Mouse (Mus musculus): ENCODE data around the gene Apbb1ip. TPM values are rescaled to one million over a fixed set of nuclear protein-coding genes. Genes with fewer than 3 reads are reported as not detected.

Gene Apbb1ip
- polyA plus RNA-seq, 1 experiment from 2014 or later: 1.5 TPM

DNA sequence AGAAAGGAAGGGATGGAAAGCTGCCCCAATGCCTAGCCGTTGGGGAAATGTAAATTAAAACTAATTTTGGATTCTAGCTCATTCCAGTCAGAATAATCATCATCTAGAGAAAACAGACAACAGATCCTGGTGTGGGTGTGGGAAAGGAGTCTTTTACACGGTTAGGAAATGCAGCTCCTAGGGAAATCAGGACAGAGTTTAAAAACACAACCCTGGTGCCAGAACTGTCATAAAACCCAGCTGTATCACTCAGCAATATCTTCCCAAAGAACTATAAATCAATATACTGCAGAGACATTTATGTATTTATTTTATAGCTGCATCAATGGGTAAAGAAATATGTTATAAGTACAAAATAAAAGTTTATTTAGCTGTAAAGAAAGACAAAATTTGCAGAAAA lies 13.4 kb upstream of the Apbb1ip start:
- 55% methylated on average over 2 of the region's 2 CpGs for WGBS
- H3K9me3 ChIP-seq (replicated peaks; ENCODE audit: control insufficient read depth, low read length): no peaks in the 10 kb centered on the region
- H3K4me1 ChIP-seq (ENCODE audit: control insufficient read depth, insufficient read depth, low read length): no peaks in the 10 kb centered on the region
- H3K36me3 ChIP-seq (replicated peaks; ENCODE audit: control insufficient read depth, insufficient read depth, low read depth, low read length): no peaks in the 10 kb centered on the region
- H3K27ac ChIP-seq (replicated peaks; ENCODE audit: low read depth, low read length): no peak overlapping the region
- H3K9ac ChIP-seq (replicated peaks; ENCODE audit: low read length): no peak overlapping the region
- no peak overlapping the region for H3K4me3 ChIP-seq (ENCODE audit: low read depth, low read length)
- ATAC-seq (replicated peaks; ENCODE audit: insufficient number of reproducible peaks, low FRiP score, low TSS enrichment, low read depth) (no peak), DNase-seq (ENCODE audit: low spot score) (no peak)
- no peak overlapping the region for H3K4me2 ChIP-seq (ENCODE audit: low read depth, low read length)
- no peaks in the 10 kb centered on the region for H3K27me3 ChIP-seq (ENCODE audit: control insufficient read depth, insufficient read depth, low read length)

DNA sequence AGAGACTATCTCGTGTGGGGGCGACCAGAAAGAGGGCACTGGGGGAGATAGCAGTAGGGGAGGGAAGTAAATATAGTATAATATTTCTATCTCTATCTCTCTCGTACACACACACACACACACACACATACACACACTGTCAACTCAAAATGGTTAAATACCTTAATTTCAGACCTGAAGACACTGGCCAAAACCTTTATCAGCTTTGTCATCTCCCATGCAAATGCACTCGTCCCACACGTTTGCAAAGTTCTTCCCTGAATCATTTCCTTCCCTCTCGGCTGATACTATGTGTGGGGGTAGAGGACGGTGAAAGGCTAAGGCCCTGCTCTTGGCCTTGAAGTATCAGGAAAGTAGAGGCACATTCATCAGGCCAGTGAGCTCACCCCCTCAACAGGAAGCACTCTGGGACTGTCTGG lies 12.8 kb upstream of the Apbb1ip start:
- Histone ChIP-seq H3K9ac (replicated peaks; ENCODE audit: low read length) (no peak overlapping the region), H3K36me3 (replicated peaks; ENCODE audit: control insufficient read depth, insufficient read depth, low read depth, low read length) (no peaks in the 10 kb centered on the region), H3K27ac (replicated peaks; ENCODE audit: low read depth, low read length) (no peak overlapping the region), H3K4me1 (ENCODE audit: control insufficient read depth, insufficient read depth, low read length) (no peaks in the 10 kb centered on the region), H3K4me3 (ENCODE audit: low read depth, low read length) (no peak overlapping the region), H3K27me3 (ENCODE audit: control insufficient read depth, insufficient read depth, low read length) (no peaks in the 10 kb centered on the region), H3K4me2 (ENCODE audit: low read depth, low read length) (no peak overlapping the region), H3K9me3 (replicated peaks; ENCODE audit: control insufficient read depth, low read length) (no peaks in the 10 kb centered on the region)
- WGBS: 78% methylated on average over 7 of the region's 7 CpGs
- DNase-seq (ENCODE audit: low spot score) (no peak), ATAC-seq (replicated peaks; ENCODE audit: insufficient number of reproducible peaks, low FRiP score, low TSS enrichment, low read depth) (no peak)

DNA sequence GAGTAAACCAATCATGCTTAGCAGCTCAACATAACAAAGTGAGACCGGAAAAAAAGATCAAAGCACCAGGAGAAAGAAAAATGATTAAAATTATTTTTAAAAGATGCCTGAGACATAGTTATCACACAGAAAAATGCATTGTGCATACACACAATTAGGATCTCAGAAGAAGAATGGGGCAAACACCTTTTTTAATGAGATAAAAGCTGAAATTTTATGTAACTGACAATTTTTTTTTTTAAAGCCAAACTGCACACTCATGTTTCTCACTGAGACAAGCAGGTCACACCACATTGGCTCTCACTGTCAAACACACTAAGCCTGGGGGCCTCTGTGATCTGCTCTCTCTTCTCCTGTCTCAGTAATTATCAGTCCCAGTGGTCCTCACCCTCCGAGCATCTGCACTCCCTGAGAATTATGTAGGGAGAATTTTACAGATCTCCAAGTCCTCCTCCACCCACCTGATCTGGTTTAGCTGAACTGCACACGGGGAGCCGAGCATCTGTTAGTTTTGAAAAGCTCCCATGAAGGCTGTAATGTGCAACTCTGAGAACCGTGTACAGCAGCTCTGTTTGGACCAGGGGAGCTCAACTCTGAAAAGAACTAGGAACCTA lies 9.0 kb upstream of the Apbb1ip start:
- no peak overlapping the region for H3K4me3 ChIP-seq (ENCODE audit: low read depth, low read length)
- no peak for ATAC-seq (replicated peaks; ENCODE audit: insufficient number of reproducible peaks, low FRiP score, low TSS enrichment, low read depth)
- WGBS: 59% methylated on average over 5 of the region's 5 CpGs
- H3K27me3 ChIP-seq (ENCODE audit: control insufficient read depth, insufficient read depth, low read length): no peaks in the 10 kb centered on the region
- no peak overlapping the region for H3K9ac ChIP-seq (replicated peaks; ENCODE audit: low read length)
- DNase-seq (ENCODE audit: low spot score): no peak
- no peaks in the 10 kb centered on the region for H3K4me1 ChIP-seq (ENCODE audit: control insufficient read depth, insufficient read depth, low read length)
- no peak overlapping the region for H3K27ac ChIP-seq (replicated peaks; ENCODE audit: low read depth, low read length)
- H3K4me2 ChIP-seq (ENCODE audit: low read depth, low read length): no peak overlapping the region
- no peaks in the 10 kb centered on the region for H3K9me3 ChIP-seq (replicated peaks; ENCODE audit: control insufficient read depth, low read length)
- H3K36me3 ChIP-seq (replicated peaks; ENCODE audit: control insufficient read depth, insufficient read depth, low read depth, low read length): no peaks in the 10 kb centered on the region

DNA sequence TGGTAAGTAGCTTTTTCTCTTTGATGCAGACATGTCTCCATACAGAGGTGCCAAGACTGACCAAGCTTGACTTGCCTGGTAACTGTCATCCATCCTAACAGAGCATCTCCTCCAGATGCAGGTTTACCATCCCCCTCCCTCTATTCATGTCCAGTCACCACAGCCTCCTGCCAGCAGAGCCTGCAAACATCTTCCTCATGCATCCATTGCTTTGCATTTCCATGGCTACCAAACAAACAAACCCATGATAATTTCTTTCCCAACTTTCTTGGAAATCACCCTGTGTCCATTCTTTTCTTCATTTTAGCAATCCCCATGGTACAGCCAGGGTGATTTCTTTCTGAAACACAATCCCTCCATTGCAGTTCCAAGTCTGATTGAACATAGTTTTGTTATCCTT lies 2.6 kb upstream of the Apbb1ip start:
- Histone ChIP-seq H3K4me2 (ENCODE audit: low read depth, low read length) (no peak overlapping the region), H3K9ac (replicated peaks; ENCODE audit: low read length) (no peak overlapping the region), H3K9me3 (replicated peaks; ENCODE audit: control insufficient read depth, low read length) (no peaks in the 10 kb centered on the region), H3K4me3 (ENCODE audit: low read depth, low read length) (no peak overlapping the region), H3K27me3 (ENCODE audit: control insufficient read depth, insufficient read depth, low read length) (no peaks in the 10 kb centered on the region; the same call in 1 of the 2 replicates), H3K27ac (replicated peaks; ENCODE audit: low read depth, low read length) (no peak overlapping the region), H3K4me1 (ENCODE audit: control insufficient read depth, insufficient read depth, low read length) (peaks cover 3% of the 10 kb centered on the region; the same call in 1 of the 2 replicates), H3K36me3 (replicated peaks; ENCODE audit: control insufficient read depth, insufficient read depth, low read depth, low read length) (no peaks in the 10 kb centered on the region)
- DNase-seq (ENCODE audit: low spot score): no peak
- no peak for ATAC-seq (replicated peaks; ENCODE audit: insufficient number of reproducible peaks, low FRiP score, low TSS enrichment, low read depth)

DNA sequence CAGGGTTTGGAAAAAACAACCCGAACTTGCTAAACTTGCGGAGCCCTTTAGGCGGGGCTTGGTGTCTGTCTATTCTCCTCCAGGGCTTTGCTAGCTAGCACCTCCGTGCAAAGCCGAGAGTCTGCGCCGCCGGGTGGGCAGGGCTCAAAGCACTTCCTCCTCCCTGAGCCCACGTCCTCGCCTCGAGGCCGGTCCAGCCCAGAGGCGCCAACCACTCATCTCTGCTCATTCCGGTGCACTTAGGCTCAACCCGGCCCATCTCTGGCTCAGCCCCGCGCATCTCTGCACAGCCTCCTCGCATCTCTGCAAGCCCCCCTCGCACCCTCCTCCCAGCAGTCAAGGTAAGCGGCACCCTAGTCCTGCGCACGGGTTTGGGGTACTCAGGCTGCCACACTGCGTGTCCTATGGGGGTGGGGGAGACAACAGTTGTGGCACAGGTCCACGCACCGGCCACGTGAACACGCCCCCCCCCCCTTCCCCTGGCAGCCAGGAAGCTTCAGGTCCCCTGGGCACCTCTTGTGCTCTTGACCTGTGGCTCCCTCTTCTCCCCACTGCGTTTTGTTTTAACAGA lies 372 bp downstream of the Apbb1ip start:
- Histone ChIP-seq H3K27ac (replicated peaks; ENCODE audit: low read depth, low read length) (no peak overlapping the region), H3K4me3 (ENCODE audit: low read depth, low read length) (peak overlapping the region; percentile 33), H3K4me1 (ENCODE audit: control insufficient read depth, insufficient read depth, low read length) (peaks cover 3% of the 10 kb centered on the region; the same call in 1 of the 2 replicates), H3K9me3 (replicated peaks; ENCODE audit: control insufficient read depth, low read length) (no peaks in the 10 kb centered on the region), H3K27me3 (ENCODE audit: control insufficient read depth, insufficient read depth, low read length) (no peaks in the 10 kb centered on the region; the same call in 1 of the 2 replicates), H3K36me3 (replicated peaks; ENCODE audit: control insufficient read depth, insufficient read depth, low read depth, low read length) (no peaks in the 10 kb centered on the region), H3K4me2 (ENCODE audit: low read depth, low read length) (peak overlapping the region; percentile 86), H3K9ac (replicated peaks; ENCODE audit: low read length) (peak overlapping the region; percentile 46)
- DNase-seq (ENCODE audit: low spot score) (peak; percentile 63), ATAC-seq (replicated peaks; ENCODE audit: insufficient number of reproducible peaks, low FRiP score, low TSS enrichment, low read depth) (peak; percentile 80)
- 0% methylated on average over 27 of the region's 28 CpGs for WGBS

DNA sequence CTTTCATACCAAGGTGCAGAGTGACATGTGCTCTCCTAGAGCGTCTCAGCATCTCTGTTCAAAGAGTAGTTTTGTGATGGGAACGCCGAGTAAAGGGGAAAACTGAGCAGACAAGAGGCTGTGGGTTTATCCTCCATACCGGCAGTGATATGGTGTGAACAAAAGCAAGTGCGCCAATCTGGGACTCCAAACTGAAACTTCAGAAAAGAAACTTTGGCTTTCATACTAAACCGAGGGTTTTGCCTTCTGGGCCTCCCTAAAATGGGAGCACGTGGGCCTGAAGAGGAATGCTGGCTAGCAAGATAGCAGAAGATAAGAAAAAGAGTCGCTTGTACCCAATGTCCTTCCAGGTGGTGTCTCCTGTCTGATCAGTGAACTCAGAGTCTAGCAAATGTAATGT lies 1.3 kb downstream of the Apbb1ip start:
- Histone ChIP-seq H3K9ac (replicated peaks; ENCODE audit: low read length) (no peak overlapping the region), H3K27me3 (ENCODE audit: control insufficient read depth, insufficient read depth, low read length) (no peaks in the 10 kb centered on the region; the same call in 1 of the 2 replicates), H3K4me1 (ENCODE audit: control insufficient read depth, insufficient read depth, low read length) (peaks cover 3% of the 10 kb centered on the region; the same call in 1 of the 2 replicates), H3K27ac (replicated peaks; ENCODE audit: low read depth, low read length) (no peak overlapping the region), H3K36me3 (replicated peaks; ENCODE audit: control insufficient read depth, insufficient read depth, low read depth, low read length) (no peaks in the 10 kb centered on the region), H3K4me3 (ENCODE audit: low read depth, low read length) (no peak overlapping the region), H3K9me3 (replicated peaks; ENCODE audit: control insufficient read depth, low read length) (no peaks in the 10 kb centered on the region), H3K4me2 (ENCODE audit: low read depth, low read length) (no peak overlapping the region)
- DNase-seq (ENCODE audit: low spot score) (no peak), ATAC-seq (replicated peaks; ENCODE audit: insufficient number of reproducible peaks, low FRiP score, low TSS enrichment, low read depth) (no peak)
- 38% methylated on average over 8 of the region's 8 CpGs for WGBS

GRCm38 (mm10) chr2:22775681-22776080 lies 1.8 kb downstream of the Apbb1ip start:
- Histone ChIP-seq H3K9me3 (replicated peaks; ENCODE audit: control insufficient read depth, low read length) (no peaks in the 10 kb centered on the region), H3K27ac (replicated peaks; ENCODE audit: low read depth, low read length) (no peak overlapping the region), H3K9ac (replicated peaks; ENCODE audit: low read length) (no peak overlapping the region), H3K36me3 (replicated peaks; ENCODE audit: control insufficient read depth, insufficient read depth, low read depth, low read length) (no peaks in the 10 kb centered on the region), H3K4me1 (ENCODE audit: control insufficient read depth, insufficient read depth, low read length) (peaks cover 3% of the 10 kb centered on the region; the same call in 1 of the 2 replicates), H3K4me2 (ENCODE audit: low read depth, low read length) (no peak overlapping the region), H3K4me3 (ENCODE audit: low read depth, low read length) (no peak overlapping the region), H3K27me3 (ENCODE audit: control insufficient read depth, insufficient read depth, low read length) (no peaks in the 10 kb centered on the region; the same call in 1 of the 2 replicates)
- DNase-seq (ENCODE audit: low spot score) (peak; percentile 19), ATAC-seq (replicated peaks; ENCODE audit: insufficient number of reproducible peaks, low FRiP score, low TSS enrichment, low read depth) (no peak)
- WGBS: 45% methylated on average over 3 of the region's 3 CpGs

- DNase-seq (ENCODE audit: low spot score): no peak
- WGBS: 76% methylated on average over 2 of the region's 2 CpGs
- Histone ChIP-seq H3K27ac (replicated peaks; ENCODE audit: low read depth, low read length) (no peak overlapping the region), H3K4me3 (ENCODE audit: low read depth, low read length) (no peak overlapping the region), H3K4me1 (ENCODE audit: control insufficient read depth, insufficient read depth, low read length) (peaks cover 3% of the 10 kb centered on the region; the same call in 1 of the 2 replicates), H3K4me2 (ENCODE audit: low read depth, low read length) (no peak overlapping the region), H3K27me3 (ENCODE audit: control insufficient read depth, insufficient read depth, low read length) (no peaks in the 10 kb centered on the region; the same call in 1 of the 2 replicates), H3K9me3 (replicated peaks; ENCODE audit: control insufficient read depth, low read length) (no peaks in the 10 kb centered on the region), H3K9ac (replicated peaks; ENCODE audit: low read length) (no peak overlapping the region), H3K36me3 (replicated peaks; ENCODE audit: control insufficient read depth, insufficient read depth, low read depth, low read length) (no peaks in the 10 kb centered on the region)
- ATAC-seq (replicated peaks; ENCODE audit: insufficient number of reproducible peaks, low FRiP score, low TSS enrichment, low read depth): no peak
These were observed 2.8 kb downstream of the Apbb1ip start for GRCm38 (mm10) chr2:22776568-22777230.

Measured in embryonic facial prominence, embryonic 11.5 days (tissue).